Comparison of ENCODE assay signal across 27 mouse cellular contexts in the genomic region with DNA sequence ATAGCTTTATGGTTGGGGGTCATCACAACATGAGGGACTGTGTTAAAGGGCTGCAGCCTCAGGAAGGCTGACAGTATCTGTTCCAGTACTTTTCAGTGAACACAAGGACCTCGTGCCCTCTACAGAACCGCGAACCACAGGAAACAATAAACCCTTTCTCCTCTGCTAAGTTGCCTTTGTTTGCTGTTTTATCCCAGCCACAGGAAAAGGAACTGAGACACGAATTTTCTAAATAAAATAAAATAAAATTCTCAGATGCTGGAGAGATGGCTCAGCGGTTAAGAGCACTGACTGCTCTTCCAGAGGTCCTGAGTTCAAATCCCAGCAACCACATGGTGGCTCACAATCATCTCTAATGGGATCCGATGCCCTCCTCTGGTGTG. TPM values are rescaled to one million over a fixed set of nuclear protein-coding genes. Genes with fewer than 3 reads are reported as not detected.
DNase-seq lines count a peak whose midpoint lies in the region; ATAC-seq and TF ChIP-seq lines count a peak whose summit lies in the region.
"Had no signal": no experiment of that assay in that cellular context is flagged by ENCODE, and none has a peak within 500 bp of the region (broad histone marks: within the 10 kb centered on the region; RNA-seq: fewer than 3 reads in every experiment).

No protein-coding gene starts in this region.

- no peak overlapping the region for H3K4me3 ChIP-seq in heart, embryonic 14.5 days (ENCODE audit: control insufficient read depth in 1 of 2, insufficient read depth in 1 of 2, low read depth in 1 of 2, low read length in 2 of 2)
- H3K4me3 ChIP-seq in liver, embryonic 11.5 days (ENCODE audit: low read depth, low read length) = no peak overlapping the region
- no peak overlapping the region for H3K4me3 ChIP-seq in MEL (ENCODE audit: control insufficient read depth in 1 of 2, insufficient read depth in 1 of 2, low read depth in 2 of 2, low read length in 2 of 2)
- H3K4me3 ChIP-seq in liver, embryonic 13.5 days (replicated peaks) = no peak overlapping the region
- H3K4me3 ChIP-seq in forebrain, embryonic 10.5 days = no peak overlapping the region
- H3K4me3 ChIP-seq: erythroblast, embryonic 14.5 days; hindbrain, embryonic 13.5 days; left cerebral cortex, adult 2 months; limb, embryonic 10.5 days; myocyte had no signal

- peaks cover 30 to 42% of the 10 kb centered on the region in 2 experiments for H3K4me1 ChIP-seq in heart, embryonic 14.5 days (ENCODE audit: control insufficient read depth in 2 of 2, insufficient read depth in 2 of 2, low read length in 2 of 2)
- H3K4me1 ChIP-seq in liver, embryonic 11.5 days (replicated peaks; ENCODE audit: control insufficient read depth, insufficient read depth, low read length) = peaks cover 23% of the 10 kb centered on the region
- H3K4me1 ChIP-seq in MEL (ENCODE audit: control insufficient read depth in 1 of 2, insufficient read depth in 2 of 2, low read length in 2 of 2) = peaks cover 8 to 20% of the 10 kb centered on the region in 2 experiments
- peaks cover 48% of the 10 kb centered on the region for H3K4me1 ChIP-seq in liver, embryonic 13.5 days (replicated peaks)
- H3K4me1 ChIP-seq in forebrain, embryonic 10.5 days = peaks cover 37% of the 10 kb centered on the region

- no peaks in the 10 kb centered on the region for H3K27me3 ChIP-seq in heart, embryonic 14.5 days (ENCODE audit: control insufficient read depth, insufficient read depth, low read length)
- H3K27me3 ChIP-seq in liver, embryonic 11.5 days (replicated peaks; ENCODE audit: control insufficient read depth, insufficient read depth, low read length) = no peaks in the 10 kb centered on the region; the same call in 1 of the 2 replicates
- H3K27me3 ChIP-seq in MEL (ENCODE audit: control insufficient read depth in 1 of 2, insufficient read depth in 2 of 2, low read length in 2 of 2) = no peaks in the 10 kb centered on the region
- H3K27me3 ChIP-seq in liver, embryonic 13.5 days = no peaks in the 10 kb centered on the region
- H3K27me3 ChIP-seq in forebrain, embryonic 10.5 days (ENCODE audit: poor library complexity, severe bottlenecking) = peaks cover 18% of the 10 kb centered on the region
- H3K27me3 ChIP-seq: CH12.LX had no signal

- 35% methylated on average over 6 of the region's 6 CpGs for WGBS in heart, embryonic 14.5 days
- WGBS in liver, embryonic 11.5 days = 40% methylated on average over 6 of the region's 6 CpGs
- WGBS in liver, embryonic 13.5 days (ENCODE audit: insufficient replicate concordance) = 28% methylated on average over 6 of the region's 6 CpGs
- 53% methylated on average over 6 of the region's 6 CpGs for WGBS in forebrain, embryonic 10.5 days

- H3K27ac ChIP-seq in heart, embryonic 14.5 days (replicated peaks in 1 of 2; ENCODE audit: control insufficient read depth in 1 of 2, insufficient read depth in 1 of 2, low read depth in 2 of 2, low read length in 2 of 2) = peak overlapping the region; percentile 72 to 86
- no peak overlapping the region for H3K27ac ChIP-seq in liver, embryonic 11.5 days (ENCODE audit: low read depth, low read length)
- H3K27ac ChIP-seq in MEL (ENCODE audit: control insufficient read depth, low read depth, low read length) = no peak overlapping the region
- peak overlapping the region; percentile 19; the same call in 1 of the 2 replicates for H3K27ac ChIP-seq in liver, embryonic 13.5 days
- H3K27ac ChIP-seq in forebrain, embryonic 10.5 days = no peak overlapping the region
- H3K27ac ChIP-seq: left cerebral cortex, adult 2 months; limb, embryonic 10.5 days had no signal

- TF ChIP-seq POLR2A in MEL (IDR thresholded peaks at IDR 0.05; ENCODE audit: control insufficient read depth in 1 of 2, insufficient read depth in 1 of 2, low read depth in 1 of 2, low read length in 2 of 2, poor library complexity in 1 of 2) = no peak

- TF ChIP-seq CTCF in MEL (IDR thresholded peaks at IDR 0.05 in 2 of 3, conservative IDR thresholded peaks at IDR 0.05 in 1 of 3; ENCODE audit: control insufficient read depth in 1 of 3, insufficient read depth in 1 of 3, low read depth in 2 of 3, low read length in 3 of 3, poor library complexity in 1 of 3, severe bottlenecking in 1 of 3) = no peak

- TF ChIP-seq EP300 in MEL (IDR thresholded peaks at IDR 0.05; ENCODE audit: low read depth in 1 of 2, low read length in 2 of 2) = no peak

- no peaks in the 10 kb centered on the region for H3K79me2 ChIP-seq in MEL (ENCODE audit: control insufficient read depth, insufficient read depth, low read length, poor library complexity)

- H3K4me2 ChIP-seq in heart, embryonic 14.5 days (ENCODE audit: low read length) = peak overlapping the region; percentile 39; the same call in 1 of the 2 replicates
- peak overlapping the region; percentile 36; the same call in 1 of the 2 replicates for H3K4me2 ChIP-seq in liver, embryonic 11.5 days
- peak overlapping the region; percentile 9 for H3K4me2 ChIP-seq in liver, embryonic 13.5 days
- H3K4me2 ChIP-seq: hindbrain, embryonic 13.5 days had no signal

- H3K9me3 ChIP-seq in heart, embryonic 14.5 days (ENCODE audit: control insufficient read depth, low read length) = no peaks in the 10 kb centered on the region
- no peaks in the 10 kb centered on the region for H3K9me3 ChIP-seq in liver, embryonic 11.5 days (ENCODE audit: control insufficient read depth, low read length)
- H3K9me3 ChIP-seq in MEL (replicated peaks; ENCODE audit: insufficient read depth, low read length) = no peaks in the 10 kb centered on the region
- no peaks in the 10 kb centered on the region for H3K9me3 ChIP-seq in liver, embryonic 13.5 days (replicated peaks)
- no peaks in the 10 kb centered on the region for H3K9me3 ChIP-seq in forebrain, embryonic 10.5 days
- H3K9me3 ChIP-seq: hindbrain, embryonic 13.5 days; limb, embryonic 10.5 days had no signal

- DNase-seq in heart, postnatal 4 days = no peak
- DNase-seq in liver, embryonic 11.5 days (ENCODE audit: low spot score) = no peak
- DNase-seq in liver (no peak), MEL (ENCODE audit: low read depth, low spot score) (no peak)
- DNase-seq in liver, embryonic 13.5 days = no peak
- DNase-seq in B cell, adult 2 months = no peak
- no peak for DNase-seq in forebrain, embryonic 10.5 days (ENCODE audit: extremely low spot score, low spot score)
- DNase-seq: adrenal gland, postnatal 14 days; cerebellum, adult 18-20 months; cerebellum, postnatal 36 days; forebrain, postnatal 0 days; gastrocnemius, postnatal 14 days; kidney, adult 18-20 months; kidney, postnatal 14 days; lung, adult 18-20 months; midbrain, embryonic 14.5 days; retina, postnatal 1 day; right cerebral cortex, postnatal 4 days; thymus, postnatal 36 days had no signal

- TF ChIP-seq RAD21 in MEL (IDR thresholded peaks at IDR 0.05; ENCODE audit: low read depth, low read length) = no peak

- H3K36me3 ChIP-seq in heart, embryonic 14.5 days (ENCODE audit: control insufficient read depth, insufficient read depth, low read length) = no peaks in the 10 kb centered on the region
- no peaks in the 10 kb centered on the region for H3K36me3 ChIP-seq in liver, embryonic 11.5 days (ENCODE audit: control insufficient read depth, insufficient read depth, low read length)
- H3K36me3 ChIP-seq in MEL (ENCODE audit: control insufficient read depth in 1 of 2, insufficient read depth in 2 of 2, low read length in 2 of 2) = peaks cover 0 to 12% of the 10 kb centered on the region in 2 experiments; a peak in 2 of 4 replicates
- no peaks in the 10 kb centered on the region for H3K36me3 ChIP-seq in liver, embryonic 13.5 days
- H3K36me3 ChIP-seq in forebrain, embryonic 10.5 days (replicated peaks) = no peaks in the 10 kb centered on the region
- H3K36me3 ChIP-seq: hindbrain, embryonic 13.5 days; limb, embryonic 10.5 days had no signal

- ATAC-seq in heart, embryonic 14.5 days (ENCODE audit: insufficient number of reproducible peaks, insufficient read depth, low FRiP score, low read depth) = no peak
- no peak for ATAC-seq in liver, embryonic 11.5 days (replicated peaks; ENCODE audit: low FRiP score)
- no peak for ATAC-seq in liver, embryonic 13.5 days (ENCODE audit: low read depth)
- ATAC-seq: forebrain, postnatal 0 days had no signal

- peak overlapping the region; percentile 8; the same call in 1 of the 2 replicates for H3K9ac ChIP-seq in heart, embryonic 14.5 days (ENCODE audit: low read length)
- 0 out of 2 replicates have a peak overlapping the region, but pooled peaks have one; percentile 12 for H3K9ac ChIP-seq in liver, embryonic 11.5 days (ENCODE audit: low read depth, low read length)
- peak overlapping the region; percentile 5; the same call in 1 of the 2 replicates for H3K9ac ChIP-seq in MEL (ENCODE audit: control insufficient read depth, low read depth, low read length, poor library complexity, severe bottlenecking)
- H3K9ac ChIP-seq in liver, embryonic 13.5 days = peak overlapping the region; percentile 47; the same call in 1 of the 2 replicates
- H3K9ac ChIP-seq: forebrain, postnatal 0 days had no signal

RNA-seq across cellular contexts. Expression of gene Tuba1c, which starts 30.9 kb away (rescaled TPM):
- 143 and 146 TPM in 2 replicates for polyA plus RNA-seq in heart, embryonic 14.5 days (2014; fragmentation: Nextera tagmentation; extraction: Ambion mirVana)
- total RNA-seq in heart, postnatal 4 days (2021) = 100 to 1,000 TPM; 200 to 203 TPM
- 202 and 214 TPM in 2 replicates for polyA plus RNA-seq in liver, embryonic 11.5 days (2014; fragmentation: Nextera tagmentation; extraction: Ambion mirVana)
- total RNA-seq in MEL (2012; rRNA removed) = 163 and 201 TPM in 2 replicates
- polyA plus RNA-seq in MEL (2012; ENCODE audit: insufficient read depth in 1 of 2, insufficient read length in 2 of 2, low read depth in 1 of 2, low replicate concordance in 2 of 2, missing spikeins in 1 of 2) = 100 to 1,000 TPM in 1 of 2 experiments, not detected in 1; 129 TPM
- polyA plus RNA-seq in liver, embryonic 13.5 days (2015; fragmentation: Nextera tagmentation; extraction: Ambion mirVana) = 239 and 246 TPM in 2 replicates
- polyA plus RNA-seq in forebrain, embryonic 10.5 days (2016; fragmentation: Nextera tagmentation; extraction: Ambion mirVana) = 160 and 171 TPM in 2 replicates

RNA-seq across cellular contexts. Expression of gene Tuba1a, which starts 45.3 kb away (rescaled TPM):
- 790 and 917 TPM in 2 replicates for polyA plus RNA-seq in heart, embryonic 14.5 days (2014; fragmentation: Nextera tagmentation; extraction: Ambion mirVana)
- 100 to 1,000 TPM; 435 TPM for total RNA-seq in heart, postnatal 4 days (2021)
- 419 and 432 TPM in 2 replicates for polyA plus RNA-seq in liver, embryonic 11.5 days (2014; fragmentation: Nextera tagmentation; extraction: Ambion mirVana)
- total RNA-seq in MEL (2012; rRNA removed) = 112 and 133 TPM in 2 replicates
- 10 to 100 TPM in 1 of 2 experiments, not detected in 1; 83.6 TPM for polyA plus RNA-seq in MEL (2012; ENCODE audit: insufficient read depth in 1 of 2, insufficient read length in 2 of 2, low read depth in 1 of 2, low replicate concordance in 2 of 2, missing spikeins in 1 of 2)
- polyA plus RNA-seq in liver, embryonic 13.5 days (2015; fragmentation: Nextera tagmentation; extraction: Ambion mirVana) = 109 TPM in 2 replicates
- polyA plus RNA-seq in forebrain, embryonic 10.5 days (2016; fragmentation: Nextera tagmentation; extraction: Ambion mirVana) = 2,769 and 3,107 TPM in 2 replicates

RNA-seq across cellular contexts. Expression of gene Gm49450, which starts 45.4 kb away (rescaled TPM):
- polyA plus RNA-seq in heart, embryonic 14.5 days (2014; fragmentation: Nextera tagmentation; extraction: Ambion mirVana) = not detected in 2 replicates
- not detected for total RNA-seq in heart, postnatal 4 days (2021)
- polyA plus RNA-seq in liver, embryonic 11.5 days (2014; fragmentation: Nextera tagmentation; extraction: Ambion mirVana) = not detected in 2 replicates
- not detected in 2 replicates for total RNA-seq in MEL (2012; rRNA removed)
- not detected for polyA plus RNA-seq in MEL (2012; ENCODE audit: insufficient read depth in 1 of 2, insufficient read length in 2 of 2, low read depth in 1 of 2, low replicate concordance in 2 of 2, missing spikeins in 1 of 2)
- polyA plus RNA-seq in liver, embryonic 13.5 days (2015; fragmentation: Nextera tagmentation; extraction: Ambion mirVana) = not detected in 2 replicates
- not detected in 2 replicates for polyA plus RNA-seq in forebrain, embryonic 10.5 days (2016; fragmentation: Nextera tagmentation; extraction: Ambion mirVana)
- total RNA-seq: adrenal gland, postnatal 14 days; gastrocnemius, postnatal 14 days; left cerebral cortex, adult 2 months had no signal
- polyA plus RNA-seq: erythroblast, embryonic 14.5 days; forebrain, postnatal 0 days; hindbrain, embryonic 13.5 days; limb, embryonic 10.5 days; midbrain, embryonic 14.5 days had no signal

RNA-seq across cellular contexts. Expression of gene Prph, which starts 56.2 kb away (rescaled TPM):
- 0.36 and 3.2 TPM in 2 replicates for polyA plus RNA-seq in heart, embryonic 14.5 days (2014; fragmentation: Nextera tagmentation; extraction: Ambion mirVana)
- total RNA-seq in heart, postnatal 4 days (2021) = 1 to 10 TPM in 1 of 2 experiments, under 1 TPM in 1; 0.60 to 1.3 TPM
- 0.36 and 0.90 TPM in 2 replicates for polyA plus RNA-seq in liver, embryonic 11.5 days (2014; fragmentation: Nextera tagmentation; extraction: Ambion mirVana)
- not detected in 2 replicates for total RNA-seq in MEL (2012; rRNA removed)
- polyA plus RNA-seq in MEL (2012; ENCODE audit: insufficient read depth in 1 of 2, insufficient read length in 2 of 2, low read depth in 1 of 2, low replicate concordance in 2 of 2, missing spikeins in 1 of 2) = not detected
- 0.54 and 0.62 TPM in 2 replicates for polyA plus RNA-seq in liver, embryonic 13.5 days (2015; fragmentation: Nextera tagmentation; extraction: Ambion mirVana)
- polyA plus RNA-seq in forebrain, embryonic 10.5 days (2016; fragmentation: Nextera tagmentation; extraction: Ambion mirVana) = 0.20 and 0.33 TPM in 2 replicates
- total RNA-seq: megakaryocyte, adult 5-6 weeks had no signal
- polyA plus RNA-seq: erythroblast, embryonic 14.5 days; limb, embryonic 10.5 days had no signal

Comparison
In these comparisons a context has a peak if more than half of its experiments do, and no peak if none do; other contexts are left out.
1. H3K27ac ChIP-seq: peak in heart, embryonic 14.5 days (2 of 2) and liver, embryonic 13.5 days (single experiment); none in liver, embryonic 11.5 days (single experiment), MEL (single experiment) and forebrain, embryonic 10.5 days (single experiment).
2. Peak in every context shown above with its lines, with median percentiles within 50 percentile points of each other: H3K4me2 ChIP-seq and H3K9ac ChIP-seq.